Mouse (Mus musculus): ENCODE measurements at regions not wholly inside any gene's neighbourhood (a gene's known extent, or its start where the extent isn't known, plus 50 kb on each side); places are given as distances from the start of the nearest gene placed in this dataset.
A peak's percentile ranks its signal among the peaks of the same experiment; 100 is the strongest.

DNA sequence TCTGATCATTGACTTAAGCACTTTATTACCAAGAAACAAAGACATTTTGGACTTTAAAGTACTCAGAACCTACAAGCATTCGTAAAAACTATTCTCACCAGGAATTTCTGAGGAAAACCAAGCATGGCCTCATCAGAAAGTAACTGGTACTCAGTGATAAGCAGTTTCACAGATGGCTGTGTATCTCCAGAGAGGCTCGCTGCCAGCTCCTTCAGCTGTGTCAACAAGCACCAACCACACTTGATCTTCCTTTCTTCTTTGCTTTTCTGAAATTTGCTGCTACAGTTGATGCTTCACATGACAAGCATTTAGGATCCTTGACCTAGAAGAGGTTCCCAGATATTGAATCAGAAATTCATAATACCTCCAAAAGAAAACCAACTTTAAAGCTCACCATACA is 314.1 kb upstream of the Sptlc3 start:
- peak; percentile 12 for DNase-seq

- no peak for DNase-seq
Measured at GRCm38 (mm10) chr2:139198281-139198680, 295.4 kb upstream of the Sptlc3 start.

DNA sequence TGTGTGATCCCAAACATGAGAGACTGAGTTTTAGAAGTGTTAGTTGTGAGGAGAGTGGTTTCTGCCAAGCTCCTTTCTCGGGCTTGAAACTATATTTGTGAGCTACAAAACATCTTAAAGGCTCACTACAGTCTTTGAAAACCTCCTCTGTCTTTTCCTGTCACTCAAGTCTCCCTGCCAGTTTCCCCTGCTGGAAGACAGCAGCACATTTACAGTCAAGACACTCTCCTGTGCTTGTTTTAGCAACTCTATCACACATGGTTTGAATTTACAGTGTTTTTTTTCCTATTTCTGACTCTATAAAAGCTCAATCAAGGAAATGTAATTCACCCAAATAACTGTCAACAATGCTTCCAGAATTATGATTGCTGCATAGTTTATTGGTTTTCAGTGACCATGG is 286.1 kb upstream of the Sptlc3 start:
- DNase-seq = no peak

- DNase-seq = peak; percentile 13
Measured at GRCm38 (mm10) chr2:139220757-139221400, 272.8 kb upstream of the Sptlc3 start.

DNA sequence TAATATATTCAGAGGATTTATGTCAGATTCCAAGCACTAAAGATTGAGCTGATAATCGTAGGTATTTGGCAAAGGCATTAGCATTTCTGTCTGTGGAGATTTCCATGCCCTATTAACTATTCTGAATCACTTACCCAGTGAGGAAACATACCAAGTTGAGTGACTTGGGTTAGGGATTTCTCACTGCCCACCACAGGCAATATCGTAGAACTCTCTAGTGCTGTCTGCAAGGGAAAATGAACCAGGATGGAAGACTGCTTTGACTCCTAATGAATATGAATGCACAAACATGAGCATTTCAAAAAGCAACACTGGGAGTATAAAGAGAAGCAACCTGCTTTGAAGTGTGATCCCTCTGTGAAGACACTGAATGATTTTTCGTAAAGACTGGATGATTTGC is 263.3 kb upstream of the Sptlc3 start:
- no peak for DNase-seq

GRCm38 (mm10) chr2:139250138-139250537 is 243.6 kb upstream of the Sptlc3 start:
- DNase-seq = no peak

DNA sequence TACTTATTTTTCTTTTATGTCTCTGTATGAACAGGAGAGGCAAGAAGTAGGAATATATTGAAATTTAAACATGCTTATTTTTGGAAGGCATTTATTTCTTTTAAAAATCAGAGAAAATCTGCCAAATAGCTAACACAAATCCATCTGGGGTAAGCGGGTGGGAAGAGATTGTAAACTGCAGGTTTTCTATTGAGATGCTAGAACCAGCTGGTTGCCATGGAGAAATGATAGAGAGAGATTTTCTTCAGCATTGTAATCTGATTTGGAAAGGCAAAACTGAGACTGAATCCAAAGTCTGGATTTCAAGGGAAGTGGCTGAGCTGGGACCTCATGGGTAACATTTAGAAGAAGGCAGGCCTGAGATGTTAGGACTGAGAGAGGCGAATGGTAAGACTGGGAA is 226.6 kb upstream of the Sptlc3 start:
- no peak for DNase-seq

- DNase-seq = no peak
Measured at GRCm38 (mm10) chr2:139276581-139276980, 217.1 kb upstream of the Sptlc3 start.

DNA sequence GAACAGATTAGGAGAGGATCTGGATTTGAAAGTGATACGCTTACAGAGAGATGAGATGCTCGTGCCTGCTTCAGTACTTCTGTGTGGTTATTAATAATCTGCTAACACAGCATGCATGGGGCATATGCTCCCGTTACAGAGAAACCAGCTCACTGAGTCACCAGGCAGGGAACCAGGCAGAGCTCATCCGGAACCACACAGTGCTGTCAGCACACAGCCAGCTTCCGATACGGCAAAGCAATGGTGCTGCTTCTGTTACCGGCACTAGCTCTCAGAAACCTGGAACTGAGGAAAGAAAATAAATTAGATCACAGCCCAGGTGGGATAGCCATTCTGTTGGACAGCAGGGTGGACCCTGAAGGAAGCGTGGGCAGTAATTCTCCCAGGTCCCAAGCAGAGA is 216.1 kb upstream of the Sptlc3 start:
- peak; percentile 9 for DNase-seq

DNA sequence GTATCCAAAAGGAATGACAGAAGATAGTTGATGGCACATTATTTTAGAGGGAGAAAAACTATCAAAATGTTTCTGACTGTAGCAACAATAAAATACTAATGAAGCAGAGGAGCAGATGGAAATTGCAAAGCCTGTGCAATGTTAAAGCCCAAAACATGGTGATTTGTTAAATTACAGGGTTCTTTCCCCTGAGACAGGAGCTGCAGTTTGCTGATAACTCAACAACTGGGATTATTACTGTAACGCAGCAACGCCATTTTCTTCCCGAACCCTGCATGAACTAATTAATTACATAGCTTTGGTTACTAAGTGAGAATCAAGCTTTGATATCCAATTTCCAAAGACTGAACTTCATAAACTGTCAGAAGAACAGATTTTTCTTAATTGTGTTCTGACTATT is 212.7 kb upstream of the Sptlc3 start:
- DNase-seq = no peak

GRCm38 (mm10) chr2:139284315-139284714 is 209.4 kb upstream of the Sptlc3 start:
- DNase-seq = no peak

- no peak for DNase-seq
Measured at GRCm38 (mm10) chr2:139286446-139286845, 207.3 kb upstream of the Sptlc3 start.

DNA sequence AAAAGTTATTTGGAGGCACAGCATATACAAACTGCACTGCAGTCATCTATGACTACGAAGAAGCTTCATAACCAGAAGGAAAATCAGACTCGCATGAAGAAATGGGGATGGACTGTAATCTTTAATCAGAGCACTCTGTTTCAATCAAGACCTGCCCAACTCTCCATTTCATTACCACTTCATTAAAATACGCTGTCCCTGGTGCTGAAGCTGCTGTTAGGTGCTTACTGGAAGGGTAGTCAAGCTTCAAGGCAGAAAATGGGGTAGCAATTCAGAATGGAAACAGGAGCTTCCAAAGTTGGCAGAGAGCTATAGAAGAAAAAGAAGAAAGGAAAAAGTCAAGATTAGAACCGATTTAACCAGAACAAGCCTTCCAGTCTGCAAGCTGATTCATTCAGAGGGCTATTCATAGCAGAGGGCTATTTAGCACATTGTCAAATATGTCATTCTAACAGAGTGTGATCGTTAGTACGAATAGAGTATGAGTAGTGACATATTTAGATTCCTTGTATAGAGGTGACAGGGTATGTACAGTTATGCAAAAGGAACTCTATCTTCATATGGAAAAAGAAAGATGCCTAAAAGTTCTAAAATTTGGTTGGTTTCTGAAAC is 195.1 kb upstream of the Sptlc3 start:
- no peak for DNase-seq

GRCm38 (mm10) chr2:139311401-139311812 is 182.3 kb upstream of the Sptlc3 start:
- no peak for DNase-seq

- DNase-seq = no peak
Measured at GRCm38 (mm10) chr2:139312053-139312452, 181.7 kb upstream of the Sptlc3 start.

DNA sequence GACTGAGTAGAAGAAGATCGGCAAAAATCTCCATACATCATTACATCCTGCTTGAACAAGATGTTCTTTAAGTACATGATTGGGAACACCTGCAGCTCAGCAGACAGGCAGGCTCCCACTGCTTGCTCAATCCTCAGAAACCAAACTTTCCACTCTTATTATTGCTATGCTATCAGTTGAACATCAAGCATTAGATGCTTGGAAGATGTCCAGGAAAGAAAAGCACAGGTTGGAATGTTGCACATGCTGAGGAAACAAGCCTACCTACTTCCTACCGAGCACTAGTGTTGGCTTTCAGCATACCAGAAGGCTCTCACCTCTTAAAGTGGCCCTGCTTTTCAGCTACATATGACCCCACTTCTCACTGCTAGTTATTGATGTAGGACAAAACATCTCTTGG is 171.2 kb upstream of the Sptlc3 start:
- DNase-seq = no peak

GRCm38 (mm10) chr2:139325501-139325900 is 168.2 kb upstream of the Sptlc3 start:
- no peak for DNase-seq

- no peak for DNase-seq
Measured at GRCm38 (mm10) chr2:139334681-139335080, 159.0 kb upstream of the Sptlc3 start.

DNA sequence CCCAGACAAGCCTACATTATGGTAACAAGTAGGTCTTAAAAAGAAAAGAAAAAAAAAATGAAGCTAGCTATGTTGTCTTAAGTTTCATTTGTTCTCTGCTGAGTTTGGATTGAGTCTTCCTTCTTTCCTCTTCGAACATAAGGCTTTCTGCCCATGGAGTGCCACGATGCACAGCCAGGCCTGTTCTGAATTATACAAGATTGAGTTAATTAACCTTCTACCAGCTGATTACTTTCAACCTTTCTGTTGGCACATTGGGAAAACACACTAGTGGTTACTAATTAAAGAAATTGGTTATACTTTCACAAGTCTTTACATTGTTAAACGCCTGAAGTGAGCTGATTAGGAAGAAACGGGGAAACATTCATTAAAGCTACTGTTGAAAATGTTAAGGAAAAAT is 155.5 kb upstream of the Sptlc3 start:
- no peak for DNase-seq

DNA sequence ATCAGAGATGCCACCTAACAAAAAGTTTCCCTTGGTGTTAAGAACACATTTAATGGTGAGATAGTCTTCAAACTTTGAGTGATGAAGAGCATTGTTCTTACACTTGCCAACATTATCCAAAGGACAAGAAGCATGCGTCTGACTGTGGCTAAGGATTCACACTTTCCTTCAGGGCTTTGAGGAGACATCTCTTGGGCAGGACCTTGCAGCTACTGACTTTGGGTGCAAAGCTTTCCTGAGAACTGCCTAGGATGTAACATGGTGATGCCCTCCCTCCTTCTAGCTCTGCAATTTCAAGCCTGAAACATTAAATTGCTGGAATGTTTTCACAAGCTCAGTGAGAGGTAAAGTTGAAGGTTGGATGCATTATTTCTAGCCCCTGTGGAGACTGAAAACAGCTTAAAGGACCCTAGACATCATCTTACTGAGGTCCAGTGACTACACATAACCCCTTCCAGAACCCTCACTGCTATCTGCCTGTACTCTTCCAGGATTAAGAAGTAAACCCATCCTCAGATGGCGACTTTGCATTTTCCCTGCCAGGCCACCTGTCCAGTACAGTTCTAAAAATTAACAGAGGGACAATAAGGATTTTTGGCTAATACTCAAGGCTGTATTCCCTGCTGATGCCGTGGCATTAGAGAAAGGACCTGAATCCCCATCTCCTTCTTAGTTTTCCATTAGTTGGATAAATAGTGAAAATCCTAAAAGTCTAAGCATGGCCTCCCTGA is 137.3 kb upstream of the Sptlc3 start:
- no peak for DNase-seq

- no peak for DNase-seq
Measured at GRCm38 (mm10) chr2:139362245-139362847, 131.4 kb upstream of the Sptlc3 start.

DNA sequence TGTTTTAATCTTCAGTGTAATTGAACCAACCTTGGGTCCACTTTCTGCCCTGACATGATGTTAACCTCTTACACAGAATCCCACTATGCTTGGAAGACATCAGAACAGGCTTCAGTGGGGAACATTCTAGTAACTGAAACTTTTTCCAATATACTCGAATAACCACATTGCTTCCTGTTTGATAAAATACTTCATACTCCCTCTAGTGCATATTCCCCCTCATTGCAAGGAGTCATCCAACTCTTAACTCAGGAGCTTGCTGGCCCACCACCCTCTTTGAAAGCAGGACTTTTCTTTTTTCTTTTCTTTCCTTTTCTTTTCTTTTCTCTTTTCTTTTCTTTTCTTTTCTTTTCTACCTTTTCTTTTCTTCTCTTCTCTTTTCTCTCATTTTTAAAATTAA is 123.6 kb upstream of the Sptlc3 start:
- no peak for DNase-seq

GRCm38 (mm10) chr2:139380285-139380684 is 113.4 kb upstream of the Sptlc3 start:
- DNase-seq = no peak

- DNase-seq = peak; percentile 75
Measured at GRCm38 (mm10) chr2:139381628-139382027, 112.1 kb upstream of the Sptlc3 start.

Data from right cerebral cortex, postnatal 14 days (tissue).